Mouse (Mus musculus) hindbrain, embryonic 11.5 days (tissue): ENCODE results near the gene Gm21560. TPM values are rescaled to one million over a fixed set of nuclear protein-coding genes. Genes with fewer than 3 reads are reported as not detected.
"Not testable (repeated sequence)": the region's sequence is repeated elsewhere in the genome, so short reads cannot be mapped to it uniquely, and the experiment has no call there.

Source experiments
- ATAC-seq: fragments of 200-750 bp; cut with Nextera tagmentation; 2 replicates; pipeline ENCODE4 v1.8.0; 2017; ENCODE audit warnings: mild to moderate bottlenecking, moderate TSS enrichment, moderate library complexity; ENCODE audit not compliant: low FRiP score
- DNase-seq: peaks from one replicate; pipeline ENCODE4 v3.0.0-alpha.2; 2015; ENCODE audit warnings: low spot score
- H3K27ac ChIP-seq: fragments of 300-500 bp; sonication (generic); 2 replicates; pipeline ENCODE4 v1.5.1; 2014; ENCODE audit warnings: mild to moderate bottlenecking, low read depth, low read length
- H3K27me3 ChIP-seq: fragments of 300-500 bp; sonication (generic); 2 replicates; pipeline ENCODE4 v1.6.1; 2014; ENCODE audit warnings: mild to moderate bottlenecking, low read length, moderate library complexity, mixed read lengths; ENCODE audit not compliant: control insufficient read depth, insufficient read depth
- H3K36me3 ChIP-seq: fragments of 300-500 bp; sonication (generic); 2 replicates; pipeline ENCODE4 v1.6.1; 2014; ENCODE audit warnings: mild to moderate bottlenecking, low read length, moderate library complexity, mixed read lengths; ENCODE audit not compliant: control insufficient read depth, insufficient read depth
- H3K4me1 ChIP-seq: fragments of 300-500 bp; sonication (generic); replicated peaks from 2 replicates; pipeline ENCODE4 v1.6.1; 2014; ENCODE audit warnings: low read length, mixed read lengths; ENCODE audit not compliant: control insufficient read depth, insufficient read depth
- H3K4me2 ChIP-seq: fragments of 300-500 bp; sonication (generic); replicated peaks from 2 replicates; pipeline ENCODE4 v1.6.1; 2014; ENCODE audit warnings: mild to moderate bottlenecking, low read depth, low read length
- H3K4me3 ChIP-seq: fragments of 300-500 bp; sonication (generic); 2 replicates; pipeline ENCODE4 v1.5.1; 2014; ENCODE audit warnings: low read depth, low read length
- H3K9ac ChIP-seq: fragments of 300-500 bp; sonication (generic); 2 replicates; pipeline ENCODE4 v1.6.1; 2014; ENCODE audit warnings: low read depth, low read length
- H3K9me3 ChIP-seq: fragments of 300-500 bp; sonication (generic); 2 replicates; pipeline ENCODE4 v1.6.1; 2016; ENCODE audit warnings: low read length; ENCODE audit not compliant: control insufficient read depth
- WGBS: fragments of 180-500 bp; shearing (Covaris S2); extraction: QIAGEN DNeasy Blood & Tissue Kit; methylation state at CpG from one replicate; pipeline ENCODE4 v1.1.7; 2014; 5-methylcytosine and 5-hydroxymethylcytosine counted together
- polyA plus RNA-seq: library from polyadenylated mRNA; unstranded; fragments of >200 nt; fragmentation: Nextera tagmentation; extraction: Ambion mirVana; gene quantifications from 2 replicates; pipeline ENCODE4 v1.2.1, GENCODE M21; 2014

Gene Gm21560
- polyA plus RNA-seq = not detected in 2 replicates

DNA sequence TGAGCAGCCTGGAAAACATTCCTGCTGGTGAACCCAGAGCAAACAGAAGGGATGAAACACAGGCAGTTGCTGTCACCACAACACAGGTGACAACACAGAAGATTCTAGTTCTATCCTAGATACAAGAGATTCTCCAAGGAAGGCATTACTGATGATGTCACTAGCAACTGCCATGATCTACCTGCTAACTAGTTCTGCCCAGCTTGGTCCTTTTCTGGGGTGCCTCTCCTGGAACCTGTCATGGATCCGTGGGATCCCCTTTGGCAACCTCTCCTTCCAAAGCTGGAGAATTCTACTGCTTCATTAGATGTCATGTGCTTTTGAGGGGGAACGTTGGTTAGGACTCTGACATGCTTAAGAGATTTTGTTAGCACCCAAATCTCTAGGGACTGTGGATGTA, at the start of gene Gm21560:
Gm21560 (minus strand) TSS at position 101 of the 400 bp plus-strand sequence.
- DNase-seq, ATAC-seq, H3K9me3 ChIP-seq, H3K4me1 ChIP-seq, H3K36me3 ChIP-seq, H3K9ac ChIP-seq, H3K27ac ChIP-seq, H3K4me3 ChIP-seq, H3K4me2 ChIP-seq, H3K27me3 ChIP-seq: not testable (repeated sequence)
- WGBS = 53% methylated on average over 1 of the region's 2 CpGs

- H3K9me3 ChIP-seq, DNase-seq, H3K27me3 ChIP-seq, H3K27ac ChIP-seq, H3K4me1 ChIP-seq, ATAC-seq, H3K9ac ChIP-seq, H3K36me3 ChIP-seq, H3K4me2 ChIP-seq, H3K4me3 ChIP-seq: not testable (repeated sequence)
- WGBS = 87% methylated on average over 2 of the region's 9 CpGs
These were observed 55.6 kb downstream of the Gm21560 start for GRCm38 (mm10) chr14:6163538-6163937.

DNA sequence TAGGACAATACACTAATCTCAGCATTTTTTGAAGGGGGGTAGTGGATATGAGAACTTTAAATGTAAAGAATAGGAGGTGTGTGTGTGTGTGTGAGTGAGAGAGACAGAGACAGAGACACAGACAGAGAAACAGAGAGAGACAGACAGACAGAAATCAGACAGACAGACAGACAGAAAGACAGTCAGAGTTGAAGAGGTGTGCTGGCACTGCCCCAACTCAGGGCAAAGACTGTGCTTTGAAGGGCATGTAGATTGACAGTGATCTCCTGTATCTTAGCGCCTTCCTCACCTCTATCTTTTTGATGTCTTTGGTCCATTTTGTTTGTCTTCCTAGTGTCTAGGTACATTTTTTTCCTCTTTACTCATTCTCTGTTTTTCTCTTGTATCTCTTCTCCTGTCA, 58.0 kb downstream of the Gm21560 start:
- not testable (repeated sequence) for H3K4me1 ChIP-seq, H3K9me3 ChIP-seq, H3K4me2 ChIP-seq, H3K9ac ChIP-seq, DNase-seq, ATAC-seq, H3K27ac ChIP-seq, H3K27me3 ChIP-seq, H3K36me3 ChIP-seq, H3K4me3 ChIP-seq
- WGBS = no CpG with 5 or more reads among the region's 1 CpGs

Other genes starting within 250 kb of the Gm21560 start
- not detected in 2 replicates for gene Gm3453, start 240.2 kb downstream of the Gm21560 start, polyA plus RNA-seq
- not detected in 2 replicates for gene Gm6337, start 161.0 kb downstream of the Gm21560 start, polyA plus RNA-seq
- gene Gm8206, start 125.3 kb downstream of the Gm21560 start, polyA plus RNA-seq = 0.34 and 0.49 TPM in 2 replicates
- 2.0 and 3.1 TPM in 2 replicates for gene Gm3468, start 110.6 kb downstream of the Gm21560 start, polyA plus RNA-seq
- gene Gm3476, start 93.5 kb downstream of the Gm21560 start, polyA plus RNA-seq = not detected in 2 replicates
- 2.0 and 2.3 TPM in 2 replicates for gene Gm3411, start 68.0 kb upstream of the Gm21560 start, polyA plus RNA-seq
- gene Gm21103, start 85.6 kb upstream of the Gm21560 start, polyA plus RNA-seq = not detected in 2 replicates
- gene Gm3618, start 124.4 kb upstream of the Gm21560 start, polyA plus RNA-seq = not detected in 2 replicates
- not detected in 2 replicates for gene Gm16440, start 171.0 kb upstream of the Gm21560 start, polyA plus RNA-seq
- gene Gm3591, start 193.2 kb upstream of the Gm21560 start, polyA plus RNA-seq = 1.8 and 1.9 TPM in 2 replicates
- gene Gm3594, start 225.3 kb upstream of the Gm21560 start, polyA plus RNA-seq = not detected in 2 replicates